Mouse (Mus musculus): ENCODE data around the gene Sstr3. TPM values are rescaled to one million over a fixed set of nuclear protein-coding genes. Genes with fewer than 3 reads are reported as not detected.

Sstr3 gene
- polyA plus RNA-seq, 1 experiment from 2014 or later: not detected

GRCm38 (mm10) chr15:78588900-78589299, 44.4 kb upstream of the Sstr3 start:
- peak; percentile 64 for ATAC-seq
- peak; percentile 49 for DNase-seq

GRCm38 (mm10) chr15:78588049-78588448, 43.6 kb upstream of the Sstr3 start:
- H3K36me3 ChIP-seq (replicated peaks; ENCODE audit: insufficient read depth, low read length): no peaks in the 10 kb centered on the region
- WGBS (ENCODE audit: insufficient replicate concordance): 49% methylated on average over 4 of the region's 4 CpGs
- no peaks in the 10 kb centered on the region for H3K27me3 ChIP-seq (ENCODE audit: insufficient read depth, low read length)
- TF ChIP-seq EP300 (IDR thresholded peaks at IDR 0.05; ENCODE audit: low read depth) (no peak), CTCF (IDR thresholded peaks at IDR 0.05; ENCODE audit: low read depth) (no peak)
- peaks cover 3% of the 10 kb centered on the region; the same call in 1 of the 2 replicates for H3K4me1 ChIP-seq (ENCODE audit: insufficient read depth)
- H3K4me2 ChIP-seq (ENCODE audit: low read depth, low read length): no peak overlapping the region
- no peaks in the 10 kb centered on the region for H3K9me3 ChIP-seq (ENCODE audit: low read length)
- no peak overlapping the region for H3K4me3 ChIP-seq (ENCODE audit: low read depth, low read length)
- no peak overlapping the region for H3K9ac ChIP-seq (replicated peaks)
- DNase-seq (no peak), ATAC-seq (no peak)
- no peak overlapping the region for H3K27ac ChIP-seq (ENCODE audit: low read depth)

More at GRCm38 (mm10) chr15:78588900-78589299, 44.4 kb upstream of the Sstr3 start:
- Histone ChIP-seq H3K36me3 (replicated peaks; ENCODE audit: insufficient read depth, low read length) (no peaks in the 10 kb centered on the region), H3K9me3 (ENCODE audit: low read length) (no peaks in the 10 kb centered on the region), H3K27me3 (ENCODE audit: insufficient read depth, low read length) (no peaks in the 10 kb centered on the region), H3K27ac (ENCODE audit: low read depth) (peak overlapping the region; percentile 41), H3K4me3 (ENCODE audit: low read depth, low read length) (no peak overlapping the region), H3K4me2 (ENCODE audit: low read depth, low read length) (no peak overlapping the region), H3K9ac (replicated peaks) (no peak overlapping the region), H3K4me1 (ENCODE audit: insufficient read depth) (peaks cover 3% of the 10 kb centered on the region; the same call in 1 of the 2 replicates)
- TF ChIP-seq CTCF (IDR thresholded peaks at IDR 0.05; ENCODE audit: low read depth) (no peak), EP300 (IDR thresholded peaks at IDR 0.05; ENCODE audit: low read depth) (no peak)
- 31% methylated on average over 4 of the region's 4 CpGs for WGBS (ENCODE audit: insufficient replicate concordance)

DNA sequence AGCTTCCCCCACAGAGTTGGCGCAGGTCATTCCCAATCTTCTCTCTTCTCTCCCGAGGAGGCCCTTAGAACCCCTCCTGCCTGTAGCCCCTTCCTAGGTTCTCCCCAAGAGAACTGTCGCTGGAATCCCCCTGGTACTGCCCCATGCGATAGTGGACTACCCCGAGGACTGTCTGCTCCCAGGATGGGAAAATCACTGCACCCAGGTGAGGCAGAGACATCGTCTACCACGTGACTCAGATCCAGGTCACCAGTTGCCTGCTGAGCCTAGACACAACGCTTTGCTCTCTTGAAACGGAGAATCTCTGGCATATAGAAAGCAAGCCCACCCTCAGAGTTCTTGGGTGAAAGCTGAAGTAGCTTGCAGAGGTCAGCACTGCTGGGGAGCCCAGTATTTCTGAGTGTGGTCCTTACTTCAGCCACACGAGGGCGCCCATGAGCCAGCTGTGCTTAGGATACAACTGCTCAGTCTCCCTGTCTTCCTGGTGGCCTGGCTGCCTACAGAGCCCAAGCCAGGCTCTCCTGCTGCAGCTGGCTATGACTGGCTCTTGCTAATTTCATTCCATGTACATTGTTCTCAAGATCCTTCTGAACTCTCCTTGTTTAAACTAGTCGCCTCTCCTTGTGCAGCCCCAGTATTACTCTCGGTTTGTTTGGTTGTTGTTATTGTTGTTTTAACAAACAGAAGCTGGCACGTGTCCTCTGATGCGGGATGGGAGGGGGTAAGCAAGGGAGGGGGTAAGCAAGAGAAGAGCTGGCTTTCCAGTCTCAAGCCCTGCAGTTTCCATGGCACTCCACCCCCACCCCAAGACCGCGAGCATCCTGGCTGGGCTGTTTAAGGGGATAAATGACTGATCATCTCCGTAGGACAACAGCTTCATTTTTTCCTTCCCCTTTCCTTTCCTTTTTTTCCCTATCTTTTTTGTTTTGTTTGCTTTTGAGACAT, 42.8 kb upstream of the Sstr3 start:
- Histone ChIP-seq H3K36me3 (replicated peaks; ENCODE audit: insufficient read depth, low read length) (no peaks in the 10 kb centered on the region), H3K27ac (ENCODE audit: low read depth) (no peak overlapping the region), H3K9me3 (ENCODE audit: low read length) (no peaks in the 10 kb centered on the region), H3K27me3 (ENCODE audit: insufficient read depth, low read length) (no peaks in the 10 kb centered on the region), H3K4me2 (ENCODE audit: low read depth, low read length) (no peak overlapping the region), H3K9ac (replicated peaks) (no peak overlapping the region), H3K4me3 (ENCODE audit: low read depth, low read length) (no peak overlapping the region), H3K4me1 (ENCODE audit: insufficient read depth) (peaks cover 3% of the 10 kb centered on the region; the same call in 1 of the 2 replicates)
- ATAC-seq: peak; percentile 71
- TF ChIP-seq EP300 (IDR thresholded peaks at IDR 0.05; ENCODE audit: low read depth) (no peak), CTCF (IDR thresholded peaks at IDR 0.05; ENCODE audit: low read depth) (peak; percentile 97)
- DNase-seq: peak; percentile 87
- 54% methylated on average over 18 of the region's 18 CpGs for WGBS (ENCODE audit: insufficient replicate concordance)

GRCm38 (mm10) chr15:78585404-78585803, 40.9 kb upstream of the Sstr3 start:
- Histone ChIP-seq H3K4me1 (ENCODE audit: insufficient read depth) (peaks cover 10% of the 10 kb centered on the region), H3K4me3 (ENCODE audit: low read depth, low read length) (no peak overlapping the region), H3K27me3 (ENCODE audit: insufficient read depth, low read length) (no peaks in the 10 kb centered on the region), H3K36me3 (replicated peaks; ENCODE audit: insufficient read depth, low read length) (no peaks in the 10 kb centered on the region), H3K4me2 (ENCODE audit: low read depth, low read length) (no peak overlapping the region), H3K27ac (ENCODE audit: low read depth) (no peak overlapping the region), H3K9ac (replicated peaks) (no peak overlapping the region), H3K9me3 (ENCODE audit: low read length) (no peaks in the 10 kb centered on the region)
- DNase-seq (no peak), ATAC-seq (no peak)
- TF ChIP-seq CTCF (IDR thresholded peaks at IDR 0.05; ENCODE audit: low read depth): no peak
- no peak for TF ChIP-seq EP300 (IDR thresholded peaks at IDR 0.05; ENCODE audit: low read depth)
- WGBS (ENCODE audit: insufficient replicate concordance): 68% methylated on average over 7 of the region's 7 CpGs

- Histone ChIP-seq H3K27ac (ENCODE audit: low read depth) (no peak overlapping the region), H3K27me3 (ENCODE audit: insufficient read depth, low read length) (no peaks in the 10 kb centered on the region), H3K4me3 (ENCODE audit: low read depth, low read length) (no peak overlapping the region), H3K9ac (replicated peaks) (no peak overlapping the region), H3K4me2 (ENCODE audit: low read depth, low read length) (no peak overlapping the region), H3K36me3 (replicated peaks; ENCODE audit: insufficient read depth, low read length) (no peaks in the 10 kb centered on the region), H3K9me3 (ENCODE audit: low read length) (no peaks in the 10 kb centered on the region), H3K4me1 (ENCODE audit: insufficient read depth) (peaks cover 14% of the 10 kb centered on the region)
- DNase-seq (no peak), ATAC-seq (no peak)
- no peak for TF ChIP-seq EP300 (IDR thresholded peaks at IDR 0.05; ENCODE audit: low read depth)
- TF ChIP-seq CTCF (IDR thresholded peaks at IDR 0.05; ENCODE audit: low read depth): no peak
- 41% methylated on average over 11 of the region's 11 CpGs for WGBS (ENCODE audit: insufficient replicate concordance)
Observed at GRCm38 (mm10) chr15:78583352-78583751, 38.9 kb upstream of the Sstr3 start.

GRCm38 (mm10) chr15:78576284-78576810, 31.9 kb upstream of the Sstr3 start:
- no peak for ATAC-seq
- WGBS (ENCODE audit: insufficient replicate concordance): 64% methylated on average over 4 of the region's 4 CpGs
- Histone ChIP-seq H3K9ac (replicated peaks) (no peak overlapping the region), H3K4me1 (ENCODE audit: insufficient read depth) (peaks cover 28% of the 10 kb centered on the region), H3K4me3 (ENCODE audit: low read depth, low read length) (no peak overlapping the region), H3K4me2 (ENCODE audit: low read depth, low read length) (no peak overlapping the region), H3K27ac (ENCODE audit: low read depth) (no peak overlapping the region), H3K9me3 (ENCODE audit: low read length) (no peaks in the 10 kb centered on the region), H3K36me3 (replicated peaks; ENCODE audit: insufficient read depth, low read length) (no peaks in the 10 kb centered on the region), H3K27me3 (ENCODE audit: insufficient read depth, low read length) (no peaks in the 10 kb centered on the region)
- TF ChIP-seq CTCF (IDR thresholded peaks at IDR 0.05; ENCODE audit: low read depth) (no peak), EP300 (IDR thresholded peaks at IDR 0.05; ENCODE audit: low read depth) (no peak)
- no peak for DNase-seq

Data from liver, postnatal 0 days (tissue).